Comparison of ENCODE assay signal across 8 mouse cellular contexts in the genomic region with DNA sequence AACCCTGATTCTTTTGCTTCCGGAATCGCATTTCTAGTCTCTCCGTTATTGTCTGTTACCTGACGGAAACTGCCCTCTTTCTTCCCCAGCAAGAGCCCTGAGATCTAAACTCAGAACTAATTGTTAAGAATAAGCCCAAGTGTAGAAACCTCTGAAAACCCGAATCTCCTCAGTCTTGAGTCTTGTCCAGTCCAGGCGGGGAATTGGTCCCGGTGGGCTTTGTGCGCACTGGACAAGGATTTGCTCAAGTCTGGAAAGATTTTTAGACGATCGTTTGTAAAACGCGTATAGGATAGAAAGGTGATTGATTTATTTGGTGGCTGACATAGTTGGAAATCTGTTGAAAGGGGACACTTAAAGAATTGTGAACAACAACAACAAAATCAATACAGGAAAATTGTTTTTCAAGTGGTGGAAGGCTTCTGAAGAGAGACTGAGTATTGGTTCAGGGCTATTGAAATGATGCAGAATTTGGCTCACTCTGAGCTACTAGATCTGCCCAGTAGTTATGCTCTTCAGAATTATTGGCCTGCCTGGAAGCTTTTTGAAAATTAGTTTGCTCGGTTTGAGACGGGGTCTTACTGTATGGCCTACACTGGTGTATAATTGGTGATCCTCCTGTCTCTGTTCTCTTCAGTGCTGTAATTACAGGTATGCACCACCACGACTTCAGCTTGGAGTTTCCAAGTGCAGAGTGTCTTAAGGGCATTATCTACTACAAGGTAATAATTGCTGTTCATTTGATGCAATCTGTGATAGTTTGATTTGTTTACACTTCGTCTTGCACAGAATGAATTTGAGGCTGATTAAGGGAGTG. TPM values are rescaled to one million over a fixed set of nuclear protein-coding genes. Genes with fewer than 3 reads are reported as not detected.
A peak's percentile ranks its signal among the peaks of the same experiment; 100 is the strongest.
DNase-seq lines count a peak whose midpoint lies in the region; ATAC-seq and TF ChIP-seq lines count a peak whose summit lies in the region.

No protein-coding gene starts in this region.

- no peak for TF ChIP-seq CTCF in left cerebral cortex, adult 2 months (IDR thresholded peaks at IDR 0.05)

- H3K36me3 ChIP-seq in heart, embryonic 16.5 days (ENCODE audit: control insufficient read depth, insufficient read depth) = no peaks in the 10 kb centered on the region; the same call in 1 of the 2 replicates

- no peaks in the 10 kb centered on the region for H3K27me3 ChIP-seq in heart, embryonic 16.5 days (ENCODE audit: control insufficient read depth, insufficient read depth, low read length)

- 5% methylated on average over 16 of the region's 16 CpGs for WGBS in heart, embryonic 16.5 days

- intact Hi-C loops in left cerebral cortex, adult 2 months (cut with DNase I) = loop anchor here (1.0 to 10.0 kb wide), 2 partner anchors 38 to 333 kb away; a partner anchor contains a TSS
- intact Hi-C loops in left cerebral cortex, postnatal 10 days (cut with DNase I) = no loop called here

- peak overlapping the region; percentile 79 for H3K4me2 ChIP-seq in heart, embryonic 16.5 days (ENCODE audit: low read depth, low read length)

- H3K4me3 ChIP-seq in left cerebral cortex, adult 2 months = peak overlapping the region; percentile 79
- H3K4me3 ChIP-seq in heart, embryonic 16.5 days (ENCODE audit: low read length) = peak overlapping the region; percentile 63

- peak overlapping the region; percentile 90 for H3K27ac ChIP-seq in left cerebral cortex, adult 2 months
- peak overlapping the region; percentile 91 for H3K27ac ChIP-seq in heart, embryonic 16.5 days (ENCODE audit: low read length)

- H3K9ac ChIP-seq in heart, embryonic 16.5 days (ENCODE audit: low read length) = peak overlapping the region; percentile 80

- peaks cover 12% of the 10 kb centered on the region for H3K4me1 ChIP-seq in heart, embryonic 16.5 days (ENCODE audit: control insufficient read depth, insufficient read depth, low read length)

- peak; percentile 6 for ATAC-seq in activated CD4-positive, CD25-positive, alpha-beta regulatory T cell, adult 4 months
- ATAC-seq in heart, embryonic 16.5 days (replicated peaks; ENCODE audit: extremely low read depth, insufficient read depth, low FRiP score) = 0 out of 2 replicates have a peak, but pooled peaks have one; percentile 30
- 0 out of 2 replicates have a peak, but pooled peaks have one; percentile 0 for ATAC-seq in megakaryocyte, adult 5-6 weeks (ENCODE audit: poor library complexity, severe bottlenecking)

- DNase-seq in left cerebral cortex, adult 2 months (ENCODE audit: extremely low spot score in 1 of 2, low spot score in 2 of 2) = no peak
- no peak for DNase-seq in left cerebral cortex, adult 11 months (ENCODE audit: low spot score)
- no peak for DNase-seq in right cerebral cortex, adult 18-20 months
- no peak for DNase-seq in left cerebral cortex, postnatal 10 days (ENCODE audit: extremely low spot score in 1 of 2, low spot score in 2 of 2)
- no peak for DNase-seq in layer of hippocampus, postnatal 25 days (ENCODE audit: extremely low spot score in 1 of 2, low spot score in 1 of 2)

- H3K9me3 ChIP-seq in heart, embryonic 16.5 days (replicated peaks; ENCODE audit: control insufficient read depth, low read length) = no peaks in the 10 kb centered on the region

RNA-seq across cellular contexts. Expression of a gene that starts 0.7 kb away (rescaled TPM):
- total RNA-seq in left cerebral cortex, adult 2 months (2021) = 10 to 100 TPM; 14.7 to 16.5 TPM
- 10 to 100 TPM; 17.9 TPM for polyA plus RNA-seq in activated CD4-positive, CD25-positive, alpha-beta regulatory T cell, adult 4 months (2017; shearing (Covaris generic))
- polyA plus RNA-seq in heart, embryonic 16.5 days (2015; fragmentation: Nextera tagmentation; extraction: Ambion mirVana) = 37.6 and 42.7 TPM in 2 replicates
- total RNA-seq in megakaryocyte, adult 5-6 weeks (2015) = 10.3 and 12.2 TPM in 2 replicates
- total RNA-seq in megakaryocyte, adult 5-6 weeks (2017) = 7.2 and 7.7 TPM in 2 replicates
- total RNA-seq in left cerebral cortex, postnatal 10 days (2021) = 10 to 100 TPM; 21.8 to 26.1 TPM
- total RNA-seq in layer of hippocampus, postnatal 25 days (2021) = 10 to 100 TPM; 14.1 to 16.7 TPM

RNA-seq across cellular contexts. Expression of a gene that starts 32.5 kb away (rescaled TPM):
- total RNA-seq in left cerebral cortex, adult 2 months (2021) = 10 to 100 TPM; 39.1 to 42.2 TPM
- polyA plus RNA-seq in activated CD4-positive, CD25-positive, alpha-beta regulatory T cell, adult 4 months (2017; shearing (Covaris generic)) = 10 to 100 TPM; 10.9 to 11.8 TPM
- polyA plus RNA-seq in heart, embryonic 16.5 days (2015; fragmentation: Nextera tagmentation; extraction: Ambion mirVana) = 8.9 and 10.1 TPM in 2 replicates
- total RNA-seq in megakaryocyte, adult 5-6 weeks (2015) = 16.1 TPM in 2 replicates
- total RNA-seq in megakaryocyte, adult 5-6 weeks (2017) = 13.1 and 14.2 TPM in 2 replicates
- 10 to 100 TPM; 39.2 to 39.4 TPM for total RNA-seq in left cerebral cortex, postnatal 10 days (2021)
- total RNA-seq in layer of hippocampus, postnatal 25 days (2021) = 10 to 100 TPM; 40.4 to 43.3 TPM

RNA-seq across cellular contexts. Expression of a gene that starts 38.1 kb away (rescaled TPM):
- total RNA-seq in left cerebral cortex, adult 2 months (2021) = 10 to 100 TPM; 10.7 to 13.4 TPM
- polyA plus RNA-seq in activated CD4-positive, CD25-positive, alpha-beta regulatory T cell, adult 4 months (2017; shearing (Covaris generic)) = 10 to 100 TPM; 13.4 to 13.5 TPM
- polyA plus RNA-seq in heart, embryonic 16.5 days (2015; fragmentation: Nextera tagmentation; extraction: Ambion mirVana) = 11.5 and 12.0 TPM in 2 replicates
- 1.4 and 5.4 TPM in 2 replicates for total RNA-seq in megakaryocyte, adult 5-6 weeks (2015)
- total RNA-seq in megakaryocyte, adult 5-6 weeks (2017) = 2.0 and 3.5 TPM in 2 replicates
- 10 to 100 TPM; 10.5 to 10.6 TPM for total RNA-seq in left cerebral cortex, postnatal 10 days (2021)
- 10 to 100 TPM; 12.8 to 15.3 TPM for total RNA-seq in layer of hippocampus, postnatal 25 days (2021)

RNA-seq across cellular contexts. Expression of a gene that starts 43.5 kb away (rescaled TPM):
- 100 to 1,000 TPM; 125 to 136 TPM for total RNA-seq in left cerebral cortex, adult 2 months (2021)
- polyA plus RNA-seq in activated CD4-positive, CD25-positive, alpha-beta regulatory T cell, adult 4 months (2017; shearing (Covaris generic)) = 100 to 1,000 TPM; 188 to 252 TPM
- polyA plus RNA-seq in heart, embryonic 16.5 days (2015; fragmentation: Nextera tagmentation; extraction: Ambion mirVana) = 280 and 293 TPM in 2 replicates
- total RNA-seq in megakaryocyte, adult 5-6 weeks (2015) = 115 and 124 TPM in 2 replicates
- total RNA-seq in megakaryocyte, adult 5-6 weeks (2017) = 34.7 and 37.8 TPM in 2 replicates
- total RNA-seq in left cerebral cortex, postnatal 10 days (2021) = 100 to 1,000 TPM; 145 to 149 TPM
- total RNA-seq in layer of hippocampus, postnatal 25 days (2021) = 100 to 1,000 TPM; 136 to 143 TPM

RNA-seq across cellular contexts. Expression of a gene that starts 54.4 kb away (rescaled TPM):
- total RNA-seq in left cerebral cortex, adult 2 months (2021) = 10 to 100 TPM; 24.5 to 28.5 TPM
- 1 to 10 TPM; 4.8 to 5.4 TPM for polyA plus RNA-seq in activated CD4-positive, CD25-positive, alpha-beta regulatory T cell, adult 4 months (2017; shearing (Covaris generic))
- 11.6 and 13.0 TPM in 2 replicates for polyA plus RNA-seq in heart, embryonic 16.5 days (2015; fragmentation: Nextera tagmentation; extraction: Ambion mirVana)
- 11.3 and 11.7 TPM in 2 replicates for total RNA-seq in megakaryocyte, adult 5-6 weeks (2015)
- total RNA-seq in megakaryocyte, adult 5-6 weeks (2017) = 23.5 and 28.5 TPM in 2 replicates
- total RNA-seq in left cerebral cortex, postnatal 10 days (2021) = 10 to 100 TPM; 26.2 to 28.1 TPM
- 10 to 100 TPM; 22.8 to 26.7 TPM for total RNA-seq in layer of hippocampus, postnatal 25 days (2021)
